Mouse (Mus musculus) CD8-positive naive resting alpha-beta T cell, adult 2 months (primary cell): Measurements from ENCODE around the gene Ccdc8.

Experiments
- DNase-seq, 2 experiments: peaks; one replicate each; pipeline ENCODE4 v3.0.0; 2022; ENCODE audit warnings: low read depth in 2 of 2, low spot score in 2 of 2

Gene Ccdc8

GRCm38 (mm10) chr7:17045743-17046142, 53.2 kb downstream of the Ccdc8 start:
- DNase-seq = no peak
